Mouse (Mus musculus) brain, embryonic 14.5 days (tissue): Measurements from ENCODE around the gene Smoc1.

Experiments
- CTCF ChIP-seq: fragments of 200-500 bp; IDR thresholded peaks from 2 replicates; pipeline ENCODE4 v1.5.1; 2012; ENCODE audit warnings: inconsistent platforms, mild to moderate bottlenecking, moderate library complexity, borderline replicate concordance; ENCODE audit not compliant: insufficient read depth, insufficient read length; ENCODE audit errors: extremely low read depth
- POLR2A ChIP-seq: fragments of 200-500 bp; IDR thresholded peaks from 2 replicates; pipeline ENCODE4 v1.6.1; 2012; ENCODE audit warnings: mild to moderate bottlenecking, inconsistent platforms, borderline replicate concordance; ENCODE audit not compliant: poor library complexity, insufficient read depth, insufficient read length, severe bottlenecking; ENCODE audit errors: extremely low read depth

- TF ChIP-seq CTCF (no peak), POLR2A (no peak)
These were observed 117.6 kb downstream of the Smoc1 start for GRCm38 (mm10) chr12:81144201-81144600.
